Mouse (Mus musculus): ENCODE data around the gene Sirt3.

DNA sequence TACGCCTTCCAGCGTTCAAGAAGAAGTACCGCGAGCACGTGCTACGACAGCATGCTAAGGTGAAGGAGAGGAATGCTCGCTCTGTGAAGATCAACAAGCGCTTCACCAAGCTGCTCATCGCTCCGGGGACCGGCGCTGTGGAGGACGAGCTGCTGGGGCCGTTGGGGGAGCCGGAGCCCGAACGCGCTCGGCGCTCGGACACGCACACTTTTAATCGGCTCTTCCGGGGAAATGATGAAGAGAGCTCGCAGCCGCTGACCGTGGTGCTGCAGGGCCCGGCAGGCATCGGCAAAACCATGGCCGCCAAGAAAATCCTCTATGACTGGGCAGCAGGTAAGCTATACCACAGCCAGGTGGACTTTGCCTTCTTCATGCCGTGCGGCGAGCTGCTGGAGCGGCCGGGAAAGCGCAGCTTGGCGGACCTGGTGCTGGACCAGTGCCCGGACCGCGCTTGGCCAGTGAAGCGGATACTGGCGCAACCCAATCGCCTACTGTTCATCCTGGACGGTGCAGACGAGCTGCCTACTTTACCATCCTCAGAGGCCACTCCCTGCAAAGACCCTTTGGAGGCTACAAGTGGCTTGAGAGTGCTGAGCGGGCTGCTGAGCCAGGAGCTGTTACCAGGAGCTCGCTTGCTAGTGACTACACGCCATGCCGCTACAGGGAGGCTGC lies 40.4 kb upstream of the Sirt3 start:
- TF ChIP-seq CTCF (IDR thresholded peaks at IDR 0.05; ENCODE audit: extremely low read depth, insufficient read depth, insufficient read length, insufficient replicate concordance) (no peak), POLR2A (IDR thresholded peaks at IDR 0.05; ENCODE audit: low read depth, low read length) (no peak)

All from spleen, adult 2 months (tissue).